In the genomic region with DNA sequence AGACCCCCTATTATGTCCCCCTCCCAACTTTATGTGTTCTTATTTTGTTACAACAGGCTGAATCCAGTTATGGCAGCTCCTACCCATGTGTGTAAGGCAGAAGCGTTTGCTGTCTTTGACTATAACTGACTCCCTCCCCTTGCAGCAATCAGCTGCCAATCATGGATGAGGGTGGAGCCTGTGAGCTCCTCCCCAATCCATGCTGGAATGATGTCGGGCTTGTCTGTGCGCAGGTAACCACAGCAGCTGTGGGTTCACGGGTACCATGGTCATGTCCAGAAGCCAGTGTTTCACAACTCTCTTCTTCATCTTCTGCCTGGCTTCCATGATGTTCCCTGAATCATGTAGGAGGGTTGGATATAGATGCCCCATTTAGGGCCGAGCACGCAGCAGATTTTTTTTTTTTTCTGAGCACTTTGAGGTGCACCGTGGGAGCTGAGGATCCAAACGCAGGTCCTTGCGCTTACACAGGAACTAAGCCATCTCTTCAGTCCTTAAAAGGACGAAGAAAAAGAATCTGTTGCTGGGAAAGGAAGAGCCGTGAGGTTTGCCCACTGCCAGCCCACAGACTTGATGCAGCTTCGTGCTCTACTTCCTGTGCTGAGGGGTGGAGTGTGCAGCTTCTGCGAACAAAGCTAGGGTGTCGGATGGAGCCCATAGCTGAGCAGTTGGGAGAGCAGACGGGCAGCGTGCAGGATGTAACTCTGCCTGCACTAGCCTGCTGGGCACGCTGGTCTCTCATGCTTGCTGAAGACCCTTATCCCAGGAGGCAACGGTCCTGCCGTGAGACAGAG, we compare ENCODE assay signal across 9 mouse cellular contexts. TPM values are rescaled to one million over a fixed set of nuclear protein-coding genes. Genes with fewer than 3 reads are reported as not detected.
DNase-seq lines count a peak whose midpoint lies in the region; ATAC-seq lines count a peak whose summit lies in the region.
"Had no signal": no experiment of that assay in that cellular context is flagged by ENCODE, and none has a peak within 500 bp of the region (broad histone marks: within the 10 kb centered on the region; RNA-seq: fewer than 3 reads in every experiment).

No protein-coding gene starts in this region.

- H3K9me3 ChIP-seq in heart, embryonic 16.5 days (replicated peaks; ENCODE audit: control insufficient read depth, low read length) = no peaks in the 10 kb centered on the region
- H3K9me3 ChIP-seq: midbrain, embryonic 12.5 days had no signal

- peak overlapping the region; percentile 20; the same call in 1 of the 2 replicates for H3K9ac ChIP-seq in heart, embryonic 16.5 days (ENCODE audit: low read length)
- H3K9ac ChIP-seq: midbrain, embryonic 12.5 days had no signal

- peak overlapping the region; percentile 48; the same call in 1 of the 2 replicates for H3K27ac ChIP-seq in heart, embryonic 16.5 days (ENCODE audit: low read length)
- H3K27ac ChIP-seq: midbrain, embryonic 12.5 days had no signal

- H3K4me2 ChIP-seq in heart, embryonic 16.5 days (ENCODE audit: low read depth, low read length) = peak overlapping the region; percentile 49
- H3K4me2 ChIP-seq: midbrain, embryonic 12.5 days had no signal

- 50% methylated on average over 19 of the region's 19 CpGs for WGBS in heart, embryonic 16.5 days

- H3K36me3 ChIP-seq in heart, embryonic 16.5 days (ENCODE audit: control insufficient read depth, insufficient read depth) = no peaks in the 10 kb centered on the region
- H3K36me3 ChIP-seq: midbrain, embryonic 12.5 days had no signal

- ATAC-seq in heart, embryonic 16.5 days (replicated peaks; ENCODE audit: extremely low read depth, insufficient read depth, low FRiP score) = 0 out of 2 replicates have a peak, but pooled peaks have one; percentile 45

- peak; percentile 14 for DNase-seq in embryo, embryonic 10.5 days (ENCODE audit: low spot score)
- DNase-seq in embryo, embryonic 11 days = no peak
- peak; percentile 92 for DNase-seq in 416B (ENCODE audit: low read depth)
- peak; percentile 39 for DNase-seq in lung, postnatal 25 days (ENCODE audit: low spot score)
- DNase-seq in thymus, adult 18-20 months = peak; percentile 66 to 76
- no peak for DNase-seq in adrenal gland, postnatal 25 days
- DNase-seq in cerebellum, adult 11 months = no peak

- H3K4me1 ChIP-seq in heart, embryonic 16.5 days (ENCODE audit: control insufficient read depth, insufficient read depth, low read length) = no peaks in the 10 kb centered on the region

- peak overlapping the region; percentile 16; the same call in 1 of the 2 replicates for H3K4me3 ChIP-seq in heart, embryonic 16.5 days (ENCODE audit: low read length)
- H3K4me3 ChIP-seq: midbrain, embryonic 12.5 days had no signal

- no peaks in the 10 kb centered on the region for H3K27me3 ChIP-seq in heart, embryonic 16.5 days (ENCODE audit: control insufficient read depth, insufficient read depth, low read length)
- H3K27me3 ChIP-seq: midbrain, embryonic 12.5 days had no signal

RNA-seq across cellular contexts. Expression of a gene that starts 43.5 kb away (rescaled TPM):
- 0.87 and 1.4 TPM in 2 replicates for polyA plus RNA-seq in heart, embryonic 16.5 days (2015; fragmentation: Nextera tagmentation; extraction: Ambion mirVana)
- total RNA-seq in adrenal gland, postnatal 25 days (2021) = 0.30 TPM in 1 of 2 replicates, not detected in the other

Comparison
In these comparisons a context has a peak if more than half of its experiments do, and no peak if none do; other contexts are left out.
1. DNase-seq: peak in embryo, embryonic 10.5 days (single experiment), 416B (single experiment), lung, postnatal 25 days (single experiment) and thymus, adult 18-20 months (2 of 2); none in embryo, embryonic 11 days (single experiment), adrenal gland, postnatal 25 days (single experiment) and cerebellum, adult 11 months (single experiment).